Mouse (Mus musculus) kidney, adult 9 months (tissue): ENCODE measurements around the gene Slc2a1.

Experiments used
- DNase-seq: peaks from one replicate; pipeline ENCODE4 v3.0.0; 2022

Gene Slc2a1

DNA sequence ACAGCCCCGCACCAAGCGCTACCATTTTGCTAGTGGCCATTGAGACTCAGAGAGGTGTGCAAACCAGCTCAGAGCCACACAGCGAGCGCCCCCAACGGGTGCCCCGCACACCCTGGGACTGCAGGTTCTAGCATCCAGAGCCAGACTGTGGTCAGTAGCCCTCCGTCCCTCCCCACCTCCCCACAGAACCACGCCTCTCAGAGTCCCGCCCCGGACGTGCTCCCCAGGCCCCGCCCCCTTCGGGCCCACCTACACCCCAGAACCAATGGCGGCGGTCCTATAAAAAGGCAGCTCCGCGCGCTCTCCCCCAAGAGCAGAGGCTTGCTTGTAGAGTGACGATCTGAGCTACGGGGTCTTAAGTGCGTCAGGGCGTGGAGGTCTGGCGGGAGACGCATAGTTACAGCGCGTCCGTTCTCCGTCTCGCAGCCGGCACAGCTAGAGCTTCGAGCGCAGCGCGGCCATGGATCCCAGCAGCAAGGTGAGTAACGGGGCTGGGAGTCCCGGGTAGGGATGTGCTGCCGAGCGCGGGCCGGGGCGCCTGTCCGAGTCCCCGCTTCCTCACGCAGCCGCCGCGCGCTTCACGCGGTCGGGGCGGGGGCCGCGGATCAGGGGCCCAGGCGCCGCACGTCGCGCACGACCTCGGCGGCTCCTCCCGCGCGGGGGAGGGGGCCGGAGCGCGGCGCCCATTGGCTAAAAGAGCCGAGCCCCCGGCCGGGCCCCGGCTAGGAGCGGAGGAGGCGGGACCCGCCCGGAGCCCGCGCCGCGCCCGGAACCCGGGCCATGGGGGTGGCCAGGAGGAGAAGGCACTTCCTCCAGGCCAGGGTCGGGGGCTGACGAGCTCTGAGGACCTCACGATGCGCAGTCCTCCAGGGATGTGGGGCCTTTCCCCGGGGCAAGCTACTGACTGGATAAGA, at the start of gene Slc2a1:
Slc2a1 (plus strand) TSS at position 217 of the 914 bp plus-strand sequence.
- DNase-seq, result peak; percentile 94

DNA sequence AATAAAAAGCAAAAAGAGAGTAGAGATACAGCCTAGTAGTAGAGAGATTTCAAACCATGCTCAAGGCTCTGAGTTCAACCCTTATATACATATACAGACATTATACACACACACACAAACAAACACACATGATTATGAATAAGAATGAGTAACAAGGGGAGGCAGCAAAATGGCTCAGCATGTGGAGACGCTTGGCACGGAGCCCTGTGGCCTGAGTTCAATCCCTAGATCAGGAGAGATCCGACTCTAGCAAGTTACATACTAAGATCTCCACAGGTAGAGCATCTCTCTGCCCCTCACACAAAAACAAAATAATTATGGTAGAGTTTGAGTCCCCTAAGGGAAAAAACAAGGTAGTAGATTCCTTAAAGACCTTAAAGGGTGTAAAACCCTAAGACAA, 41.7 kb upstream of the Slc2a1 start:
- no peak for DNase-seq

DNA sequence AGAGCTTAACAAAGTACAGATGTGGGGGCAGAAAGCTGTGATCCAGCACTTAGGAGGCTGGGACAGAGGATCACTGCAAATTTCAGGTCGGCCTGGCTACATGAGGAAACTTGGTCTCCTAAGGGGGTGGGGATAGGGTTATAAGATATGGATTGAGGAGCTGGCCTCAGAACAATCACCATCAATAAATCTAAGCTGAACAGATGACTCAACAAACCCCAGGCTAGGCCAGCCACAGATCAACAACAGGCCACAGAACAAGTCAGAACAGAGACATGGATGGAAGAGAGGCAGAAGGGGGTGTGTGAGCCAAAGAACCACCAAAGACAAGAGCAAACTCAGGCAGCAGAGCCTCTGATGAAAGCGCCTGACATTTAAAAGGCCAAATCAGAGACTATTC, 41.3 kb upstream of the Slc2a1 start:
- DNase-seq, result no peak

DNA sequence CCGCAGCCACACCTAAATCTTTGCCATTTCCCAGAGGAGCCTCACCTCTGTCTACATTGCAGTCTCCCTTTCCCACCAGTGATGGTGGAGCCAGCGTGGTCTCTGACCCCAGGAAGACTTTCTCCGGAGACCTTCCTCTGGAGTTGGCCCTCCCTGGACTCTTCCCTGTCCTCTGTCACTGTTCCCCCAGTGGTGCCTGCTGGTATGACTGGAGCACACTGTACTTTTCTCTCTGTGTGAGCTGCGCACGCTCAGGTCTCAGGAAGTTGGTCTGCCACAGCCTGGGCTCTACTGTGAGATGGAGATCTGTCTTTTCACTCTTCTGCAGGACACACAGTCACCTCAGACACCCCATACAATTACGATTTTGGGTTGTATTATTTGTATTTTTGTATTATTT, 39.6 kb upstream of the Slc2a1 start:
- DNase-seq, result no peak

DNA sequence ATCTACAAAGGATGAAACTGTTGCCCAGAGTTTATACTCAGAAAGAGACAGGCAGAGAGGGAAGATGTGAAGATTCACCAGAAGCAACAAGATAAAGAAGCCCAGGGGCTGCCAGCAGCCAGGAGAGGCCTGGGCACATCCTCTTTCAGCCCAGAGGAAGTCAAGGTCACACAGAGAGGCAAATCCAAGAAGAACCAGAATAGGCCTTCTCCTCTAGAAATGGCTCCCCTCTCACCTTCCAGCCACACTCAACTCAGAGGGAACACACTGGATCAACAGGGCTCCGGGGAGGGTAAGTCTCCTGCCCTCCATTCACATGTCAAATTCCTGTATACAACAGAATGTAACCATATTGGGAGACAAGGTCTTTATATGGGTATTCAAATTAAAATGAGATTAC, 38.3 kb upstream of the Slc2a1 start:
- no peak for DNase-seq

DNA sequence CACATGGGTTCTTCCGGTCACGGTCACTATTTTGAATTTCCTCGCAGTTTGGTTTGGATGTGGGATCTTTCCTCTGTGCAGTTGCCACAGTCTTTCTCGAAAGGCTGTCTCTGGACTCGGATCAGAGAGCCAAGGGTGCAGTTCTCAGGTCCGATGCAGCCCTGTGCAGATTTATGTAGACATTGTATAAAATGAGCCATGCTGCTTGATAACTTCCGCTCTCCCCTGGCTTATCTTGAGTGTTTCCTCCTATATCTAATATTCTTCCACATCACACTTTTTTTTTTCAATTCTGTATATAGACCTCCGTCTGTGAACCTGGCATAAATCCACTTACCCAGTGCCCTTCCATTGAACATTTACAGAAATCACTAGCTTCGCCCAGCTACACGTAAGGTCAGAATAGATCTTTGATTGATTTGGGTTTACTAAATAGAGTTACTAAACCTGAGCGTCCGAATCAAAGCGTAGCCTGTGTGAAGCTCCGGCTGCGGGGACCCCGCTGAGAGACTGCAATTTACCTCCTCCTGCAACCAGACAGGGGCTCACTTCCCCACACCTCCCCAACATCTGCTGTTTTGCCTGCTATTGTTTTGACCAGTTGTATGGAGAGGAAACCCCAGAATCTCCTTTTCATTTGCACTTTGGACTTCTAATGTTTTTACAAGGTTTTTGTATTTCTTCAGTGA, 37.4 kb upstream of the Slc2a1 start:
- DNase-seq, result no peak

DNA sequence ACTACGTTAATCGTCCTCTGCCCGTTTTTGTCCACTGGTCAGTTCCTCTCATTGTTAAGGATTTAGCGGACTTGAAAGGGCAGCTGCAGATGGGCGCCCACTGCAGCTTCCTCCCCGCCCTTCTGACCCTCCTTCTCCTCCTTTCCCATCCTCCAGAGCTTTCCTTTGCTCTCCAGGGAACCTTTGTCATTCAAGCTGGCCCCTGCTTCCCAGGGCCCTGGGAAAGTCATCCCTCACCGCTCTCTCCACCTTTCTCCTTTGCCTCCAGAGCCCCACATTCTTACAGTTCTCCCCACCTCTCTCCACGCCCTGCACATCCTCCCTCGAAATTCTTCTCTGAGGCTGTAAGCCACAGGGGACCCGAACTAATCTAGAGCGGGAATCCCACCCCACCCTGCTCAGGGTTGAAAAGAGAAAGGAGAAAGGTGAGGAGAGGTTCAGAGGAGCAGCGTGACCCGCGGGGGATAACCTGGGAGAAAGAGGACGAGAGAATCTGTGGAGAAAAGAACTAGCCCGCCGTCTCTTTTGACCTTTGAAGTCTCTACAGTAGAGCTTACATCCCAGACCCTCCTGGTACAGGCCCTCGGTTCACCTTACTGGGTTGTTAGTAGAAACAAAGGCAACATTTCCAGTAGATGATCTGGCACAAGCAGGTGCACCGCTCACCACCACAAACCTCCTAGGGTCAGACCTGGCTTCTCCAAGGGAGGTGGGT, 36.7 kb upstream of the Slc2a1 start:
- no peak for DNase-seq

DNA sequence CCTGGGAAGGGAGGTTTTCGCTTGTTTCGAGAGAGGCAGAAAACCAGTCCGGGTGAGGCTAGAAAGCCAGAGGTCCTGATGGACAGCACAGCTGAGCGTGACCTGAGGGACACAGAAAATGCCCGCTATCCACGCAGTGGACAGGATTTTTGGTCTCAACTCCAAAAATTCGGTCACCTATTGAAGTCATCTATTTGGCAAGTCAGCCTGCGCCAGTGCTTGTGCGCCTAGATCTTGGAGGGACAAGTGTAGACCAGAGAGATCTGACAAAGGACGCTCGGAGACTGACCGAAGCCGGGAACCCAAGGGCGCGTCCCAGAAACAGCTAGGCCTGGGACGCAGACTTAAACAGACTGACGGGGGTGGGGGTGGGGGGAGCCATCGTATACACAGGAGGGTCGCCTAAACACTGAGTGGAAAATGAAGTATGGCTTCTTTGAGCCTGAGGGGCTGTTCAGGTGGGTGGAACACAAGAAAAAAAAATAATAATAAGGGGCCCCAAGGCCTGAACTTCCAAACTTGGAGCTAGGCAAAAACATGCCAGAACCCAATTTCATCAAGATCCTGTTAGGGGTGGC, 36.1 kb upstream of the Slc2a1 start:
- no peak for DNase-seq

DNA sequence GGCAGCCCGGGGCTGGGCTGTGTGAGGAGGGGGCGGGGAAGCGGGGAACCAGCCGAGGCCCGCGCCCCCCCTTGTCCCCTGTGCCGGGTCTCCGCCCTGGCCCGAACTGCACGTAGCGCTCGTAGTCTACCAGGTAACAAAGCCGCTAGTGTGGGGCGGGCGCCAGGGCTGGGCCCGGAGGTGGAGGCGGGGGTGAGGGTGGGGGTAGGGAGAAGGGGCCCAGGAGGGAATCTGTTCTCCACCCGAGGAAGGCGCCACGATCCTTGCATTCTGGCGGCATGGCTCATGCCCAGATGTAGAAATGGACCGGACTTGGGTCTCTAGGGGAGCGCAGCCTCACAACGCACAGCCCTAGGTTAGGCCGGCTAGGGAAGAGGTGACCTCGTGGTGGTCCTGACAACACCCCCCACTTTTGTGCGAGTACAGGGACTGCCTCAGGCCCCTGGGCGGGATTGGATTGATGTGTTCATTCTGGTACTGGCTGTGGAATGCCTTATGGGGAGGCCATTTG, 35.5 kb upstream of the Slc2a1 start:
- DNase-seq, result no peak

DNA sequence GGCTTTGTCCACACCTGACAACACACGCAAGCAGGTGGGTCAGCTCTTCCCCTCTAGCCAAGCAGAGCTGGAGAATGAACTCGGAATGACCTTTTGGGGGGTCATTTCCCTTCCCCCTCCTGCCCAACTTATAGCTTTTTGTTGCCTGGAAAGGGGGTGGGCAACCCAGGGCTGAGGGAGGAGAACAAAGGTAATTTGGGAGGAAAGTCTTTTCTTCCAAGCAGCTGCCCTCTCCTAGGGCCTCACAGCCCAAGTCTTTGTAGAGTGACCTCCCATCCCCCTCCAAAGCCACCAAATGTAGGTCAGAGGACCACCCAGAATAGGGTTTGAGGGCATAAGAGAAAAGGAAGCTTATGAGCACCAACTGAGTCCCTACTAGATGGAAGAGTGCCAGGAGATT, 34.9 kb upstream of the Slc2a1 start:
- no peak for DNase-seq

DNA sequence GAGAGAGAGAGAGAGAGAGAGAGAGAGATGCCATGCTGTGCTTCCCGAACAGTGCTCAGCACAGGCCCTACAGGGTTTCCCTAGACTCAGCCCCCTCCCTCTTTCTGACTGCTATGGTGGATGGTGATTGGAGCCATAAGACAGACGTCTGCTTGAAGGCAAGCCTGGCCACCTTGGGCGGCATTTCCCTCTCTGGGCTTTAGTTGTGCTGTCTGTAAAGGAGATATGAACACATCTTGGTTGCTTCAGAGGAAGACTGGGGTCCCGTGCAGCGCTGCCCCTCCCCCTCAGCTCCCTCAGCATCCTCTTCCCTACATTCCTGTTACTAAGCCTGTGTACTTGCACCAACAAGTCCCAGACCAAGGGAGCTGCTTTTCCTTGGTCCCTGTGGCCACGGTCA, 33.9 kb upstream of the Slc2a1 start:
- no peak for DNase-seq

DNA sequence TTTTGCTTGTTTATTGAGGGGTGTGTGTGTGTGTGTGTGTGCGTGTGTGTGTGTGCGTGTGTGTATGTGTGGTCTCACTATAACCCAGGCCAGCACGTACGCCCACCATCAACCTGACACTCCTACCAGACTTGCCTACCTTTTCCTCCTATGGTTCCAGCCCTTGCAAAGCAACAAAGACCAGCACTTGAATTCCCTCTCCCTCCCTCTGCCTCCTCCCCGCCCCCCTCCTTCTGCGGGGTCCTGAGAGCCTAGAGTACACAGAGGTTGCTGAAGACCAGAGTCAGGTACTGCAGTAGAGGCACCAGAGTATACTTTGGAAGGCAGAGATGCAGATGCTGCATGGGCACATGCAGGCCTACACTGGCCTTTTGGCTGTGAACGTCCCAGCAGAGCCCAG, 33.2 kb upstream of the Slc2a1 start:
- DNase-seq, result no peak

DNA sequence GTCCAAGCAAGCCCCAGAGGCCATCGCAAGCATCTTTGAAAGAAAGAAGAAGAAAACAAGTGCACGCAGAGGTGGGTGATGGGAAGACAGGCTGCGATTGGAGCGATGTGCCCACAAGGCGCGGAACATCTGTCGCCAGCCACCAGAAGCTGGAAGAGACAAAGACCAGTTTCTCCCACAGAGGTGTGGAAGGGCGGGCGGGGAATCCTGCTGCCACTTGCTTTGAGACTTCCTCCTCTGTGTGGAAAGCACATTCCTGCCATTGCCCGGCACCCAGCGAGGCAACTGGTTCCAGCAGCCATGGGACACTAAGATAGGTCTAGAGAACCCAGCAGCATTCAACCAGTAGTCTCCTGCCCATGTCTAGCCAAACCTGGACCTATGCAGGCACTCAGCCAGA, 32.2 kb upstream of the Slc2a1 start:
- peak; percentile 19 for DNase-seq

DNA sequence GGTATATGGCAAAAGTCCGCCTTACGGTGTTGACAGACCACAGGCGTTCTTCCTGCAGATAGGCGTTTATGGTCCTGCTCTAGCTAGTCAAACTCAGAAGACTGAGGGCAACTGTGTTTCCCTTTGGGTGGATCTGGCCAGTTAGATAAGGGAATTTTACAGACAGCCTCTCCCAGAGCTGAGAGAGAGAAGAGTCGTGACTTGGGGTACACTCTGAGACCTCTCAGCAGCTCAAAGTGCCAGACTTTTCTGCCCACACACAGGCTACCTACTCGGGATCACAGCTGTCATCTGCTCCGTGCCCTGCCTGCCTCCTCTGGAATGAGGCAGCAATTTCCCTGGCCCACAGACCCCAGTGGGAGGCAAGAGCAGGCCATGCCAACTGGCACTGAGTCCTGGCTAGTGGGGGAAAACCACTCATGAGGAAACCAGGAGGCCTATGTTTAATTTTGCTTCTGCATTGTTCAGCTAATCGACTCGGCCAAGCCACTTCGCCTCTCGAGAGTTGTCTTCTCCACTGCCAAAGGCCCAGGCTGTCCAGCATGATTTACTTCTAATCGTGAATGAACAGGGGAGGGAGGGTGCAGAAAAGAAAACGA, 31.3 kb upstream of the Slc2a1 start:
- DNase-seq, result peak; percentile 30

DNA sequence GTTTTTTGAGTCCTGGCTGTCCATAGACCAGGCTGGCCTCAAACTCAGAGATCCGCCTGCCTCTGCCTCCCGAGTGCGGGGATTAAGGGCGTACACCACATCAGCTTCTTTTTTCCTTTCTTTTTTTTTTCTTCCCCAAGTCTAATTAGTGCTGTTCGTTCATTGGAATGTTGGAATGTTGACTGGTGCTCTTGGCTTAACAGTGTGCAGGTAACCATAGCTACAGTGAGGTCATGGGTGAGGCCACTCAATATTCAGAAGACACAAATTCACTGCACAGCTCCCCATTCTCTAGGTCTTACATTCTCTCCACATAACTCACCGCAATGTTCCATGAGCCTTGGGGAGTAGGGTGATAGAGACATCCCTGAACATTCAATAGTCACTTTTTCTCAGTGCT, 28.6 kb upstream of the Slc2a1 start:
- DNase-seq, result no peak

DNA sequence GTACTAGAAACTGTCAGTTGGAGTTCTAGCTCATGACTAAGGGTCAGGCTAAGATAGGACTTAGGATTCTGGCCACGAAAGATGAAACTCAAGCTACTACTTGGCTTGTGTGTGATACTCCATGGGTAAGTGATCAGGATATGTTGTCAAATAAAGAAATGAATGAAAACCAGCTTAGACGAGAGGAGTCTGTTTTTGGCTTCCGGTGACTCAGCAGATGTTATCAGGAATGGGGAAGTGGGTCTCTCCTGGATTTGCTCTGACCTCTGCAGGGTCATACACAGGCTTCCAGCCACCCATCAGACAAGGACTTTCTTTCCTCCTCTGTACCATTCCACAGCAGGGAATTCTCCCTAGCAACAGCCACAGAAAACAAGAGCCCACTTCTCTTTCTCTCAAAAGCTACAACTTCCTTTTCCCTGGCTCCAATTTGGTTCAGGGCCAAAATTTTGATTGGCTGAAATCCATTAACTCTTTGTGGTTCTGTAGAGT, 25.7 kb upstream of the Slc2a1 start:
- DNase-seq, result no peak

DNA sequence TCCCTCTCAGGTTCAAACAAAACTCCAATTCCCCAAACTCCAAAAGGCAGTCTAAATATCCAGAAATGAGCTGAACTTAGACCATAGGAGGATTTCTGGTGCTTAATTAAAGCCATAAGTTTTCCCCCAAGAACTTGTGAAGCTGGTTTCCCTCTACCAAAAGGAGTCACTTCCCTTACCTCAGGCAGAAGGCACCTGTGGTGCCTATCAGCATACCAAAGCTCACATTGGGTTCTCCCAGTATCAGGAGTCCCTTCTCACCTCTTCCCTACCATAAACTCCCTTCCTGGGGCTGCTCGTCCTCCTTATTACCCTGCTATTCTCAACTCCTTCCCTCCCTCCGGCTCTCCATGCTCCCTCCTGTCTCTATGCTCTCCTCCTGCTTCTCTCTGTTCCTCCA, 20.1 kb upstream of the Slc2a1 start:
- DNase-seq, result no peak

DNA sequence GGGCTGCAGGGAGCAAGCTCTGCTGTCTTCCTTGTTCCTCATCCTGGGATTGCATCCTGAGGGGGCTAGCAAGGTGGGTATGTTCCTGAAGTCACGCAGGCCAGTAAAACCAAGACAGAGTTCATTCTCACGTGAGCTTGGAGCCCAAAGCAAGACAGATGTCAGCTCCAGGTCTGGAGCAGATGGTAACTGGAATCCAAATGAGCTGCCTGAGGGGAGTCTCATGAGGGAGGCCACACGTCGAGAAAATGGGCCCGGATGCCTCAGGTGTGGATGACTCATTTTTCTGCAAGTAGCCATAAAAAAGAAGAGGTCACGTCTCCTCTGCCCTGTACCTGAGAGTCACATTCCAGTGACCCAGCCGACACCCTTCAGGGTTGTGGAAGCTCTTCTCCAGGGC, 14.6 kb upstream of the Slc2a1 start:
- DNase-seq, result no peak

DNA sequence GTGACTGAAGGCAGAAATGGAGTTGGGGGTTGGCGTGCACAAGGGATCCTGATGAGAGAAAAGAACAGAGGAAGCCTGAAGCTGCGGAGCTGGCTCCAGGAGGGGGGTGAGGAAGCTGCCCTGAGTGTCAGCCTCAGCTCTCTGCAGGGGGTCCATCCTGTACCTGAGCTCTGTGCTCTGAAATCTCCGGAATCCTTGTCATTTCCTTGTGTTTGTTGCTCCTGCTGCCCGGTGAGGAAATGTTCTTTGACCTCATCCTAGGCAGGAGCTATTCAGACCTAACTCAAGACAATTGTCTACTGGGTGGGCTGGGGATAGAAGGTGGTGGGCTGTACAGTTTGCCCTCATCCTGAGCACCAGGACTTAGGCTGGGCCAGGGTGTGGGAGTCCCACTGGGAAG, 13.5 kb upstream of the Slc2a1 start:
- no peak for DNase-seq

DNA sequence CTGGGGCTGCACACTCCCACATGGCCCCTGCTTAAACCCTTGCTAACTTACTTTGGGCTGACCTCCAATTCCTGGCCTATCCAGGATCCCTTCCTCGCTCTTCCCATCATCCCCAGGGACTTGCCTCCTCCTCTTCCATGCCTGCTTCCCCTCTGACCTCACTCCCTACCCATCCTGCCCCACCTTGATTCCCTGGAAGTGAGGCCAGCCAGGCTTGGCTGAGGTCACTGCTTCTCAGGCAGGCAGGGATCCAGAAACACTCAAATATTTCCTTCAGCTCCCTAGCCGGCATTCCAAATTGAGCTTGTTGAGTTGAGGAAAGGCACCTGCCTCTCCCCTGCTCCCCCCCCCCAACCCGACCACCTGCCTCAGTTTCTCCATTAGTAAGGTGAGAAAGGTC, 12.1 kb upstream of the Slc2a1 start:
- DNase-seq, result no peak

DNA sequence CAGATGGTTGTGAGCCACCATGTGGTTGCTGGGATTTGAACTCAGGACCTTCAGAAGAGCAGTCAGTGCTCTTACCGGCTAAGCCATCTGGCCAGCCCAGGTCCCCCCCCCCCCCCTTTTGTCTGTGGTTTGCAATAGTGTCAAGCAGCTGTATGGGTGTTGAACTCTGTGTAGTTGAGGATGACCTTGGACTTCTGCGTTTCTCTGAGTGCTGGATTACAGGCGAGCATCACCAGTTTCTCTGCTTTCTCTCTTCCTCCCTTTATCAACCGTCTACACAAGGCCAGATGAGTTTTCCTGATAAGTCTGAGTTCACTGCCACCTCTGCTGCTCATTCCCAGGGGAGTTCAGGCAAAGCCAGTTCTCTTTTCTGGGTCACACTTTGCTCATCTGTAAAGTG, 11.1 kb upstream of the Slc2a1 start:
- no peak for DNase-seq
